Mouse (Mus musculus) urinary bladder, postnatal 25 days (tissue): Measurements from ENCODE around the gene Plekha6.

Experiments used
- DNase-seq: peaks from one replicate; pipeline ENCODE4 v3.0.0; 2022; ENCODE audit warnings: low spot score

Gene Plekha6

DNA sequence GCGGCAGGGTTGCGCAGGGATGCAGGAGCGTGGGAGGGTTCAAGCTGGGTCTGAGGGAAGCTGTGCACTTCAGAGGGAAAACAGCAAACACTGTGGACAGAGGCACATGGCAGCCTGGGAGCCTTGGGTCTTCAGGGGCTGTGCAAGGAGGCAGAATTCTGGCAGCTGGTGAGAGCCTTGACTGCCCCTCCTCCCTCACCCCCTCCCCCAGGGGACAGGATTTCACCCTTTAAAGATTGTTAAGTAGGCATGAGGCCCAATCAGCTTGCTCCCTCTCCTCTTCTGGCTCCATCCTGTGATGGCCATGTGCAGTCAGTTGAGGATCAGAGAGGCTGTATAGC, 51.3 kb downstream of the Plekha6 start:
- DNase-seq = no peak

DNA sequence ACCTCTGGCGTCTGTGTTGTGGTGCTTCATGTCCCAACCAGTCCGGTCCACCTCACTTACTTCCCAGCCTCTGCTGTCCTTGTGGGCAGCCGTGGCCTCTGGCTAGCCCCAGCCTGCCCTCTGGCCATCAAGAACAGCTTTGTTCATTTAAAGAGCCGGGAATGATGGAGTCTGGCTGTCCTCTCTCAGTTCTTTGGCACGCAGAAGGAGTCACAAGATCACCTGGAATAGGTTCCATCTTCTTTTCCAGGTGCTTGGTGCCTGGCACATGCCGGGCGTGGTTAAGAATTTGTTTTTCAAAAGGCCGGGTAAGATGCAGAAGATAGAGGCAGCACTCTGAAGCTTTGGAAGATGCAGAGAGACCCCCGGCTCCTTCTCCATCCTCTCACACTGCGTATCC, 51.7 kb downstream of the Plekha6 start:
- DNase-seq = no peak

DNA sequence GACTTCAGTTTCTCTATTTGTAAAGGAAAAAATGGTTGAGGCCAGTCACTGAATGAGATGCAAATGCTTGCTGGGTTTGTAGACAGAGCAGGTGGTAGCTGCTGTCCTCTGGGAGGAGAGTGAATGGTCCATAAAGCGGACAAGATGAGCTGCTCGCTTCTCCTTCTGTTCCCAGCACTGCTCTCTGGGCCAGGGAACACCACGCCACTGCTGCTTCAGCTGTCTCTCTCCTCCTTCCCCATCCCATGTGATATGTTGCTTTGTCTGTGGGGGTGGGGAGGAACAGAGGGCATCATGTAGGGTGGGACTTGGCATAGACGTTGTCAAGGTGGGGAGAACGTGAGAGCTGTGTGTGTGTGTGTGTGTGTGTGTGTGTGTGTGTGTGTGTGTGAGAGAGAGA, 53.0 kb downstream of the Plekha6 start:
- no peak for DNase-seq

DNA sequence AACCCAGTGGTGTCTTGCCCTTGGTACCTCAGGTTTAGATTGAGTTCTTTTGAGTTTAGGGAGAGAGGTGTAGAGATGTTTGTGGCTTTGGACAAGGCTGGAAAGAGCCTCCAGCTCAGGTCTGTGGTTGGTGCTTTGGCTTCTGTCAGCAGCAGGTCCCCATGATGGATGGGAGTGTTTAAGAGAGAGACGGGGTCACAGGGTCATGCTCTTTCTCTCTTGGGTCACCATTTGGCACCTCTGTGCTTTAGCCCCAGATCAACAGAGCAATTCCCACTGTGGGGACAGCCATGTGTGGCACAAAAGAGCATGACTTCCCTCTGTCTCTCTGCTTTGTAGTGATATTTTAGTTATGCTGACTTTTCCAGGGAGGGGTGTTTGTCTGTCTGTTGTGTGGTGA, 55.1 kb downstream of the Plekha6 start:
- no peak for DNase-seq

DNA sequence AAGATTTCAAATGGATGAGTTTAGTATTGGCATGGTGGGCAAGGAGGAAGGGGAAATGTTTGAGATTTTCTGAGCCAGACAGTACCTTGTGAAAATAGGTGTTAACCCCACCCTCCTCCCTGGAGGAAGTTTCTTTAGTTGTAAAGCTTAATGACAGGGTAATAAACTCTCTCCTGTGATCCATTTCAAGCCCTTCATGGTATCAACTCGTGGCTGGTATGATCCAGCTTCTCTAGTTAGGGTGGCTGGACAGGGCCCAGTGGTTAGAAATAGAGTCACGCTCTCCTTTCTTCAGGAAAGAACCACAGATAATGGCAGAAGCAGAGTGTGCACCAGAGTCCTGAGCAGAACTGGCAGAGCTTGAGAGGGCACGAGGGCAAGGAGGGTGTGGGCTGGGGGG, 57.4 kb downstream of the Plekha6 start:
- DNase-seq = no peak

DNA sequence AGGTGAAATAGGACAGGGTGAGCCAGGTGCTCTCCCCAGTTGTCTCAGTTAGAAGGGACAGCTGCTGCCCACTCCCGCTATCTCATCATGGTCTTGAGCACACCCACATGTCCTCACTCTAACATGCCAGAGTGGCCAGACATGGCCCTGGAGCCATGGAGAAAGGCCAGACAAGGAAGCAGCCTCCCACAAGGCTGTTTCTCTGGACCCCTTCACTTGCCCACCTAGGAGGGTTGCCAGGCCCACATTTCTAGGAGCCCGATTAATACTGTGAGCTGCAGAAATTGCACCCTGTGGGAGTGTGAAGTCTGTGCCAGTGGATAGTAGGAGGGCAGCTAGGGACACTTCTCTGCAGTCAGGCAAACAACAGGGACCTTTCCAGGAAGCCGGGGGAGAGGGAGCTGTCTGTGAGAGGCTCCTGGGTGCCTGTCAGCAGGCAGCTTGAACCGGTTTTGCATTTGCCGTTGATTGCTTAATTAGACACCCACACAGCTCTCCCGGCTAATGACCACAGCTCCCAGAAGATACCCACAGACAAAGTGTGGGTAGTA, 58.5 kb downstream of the Plekha6 start:
- no peak for DNase-seq

DNA sequence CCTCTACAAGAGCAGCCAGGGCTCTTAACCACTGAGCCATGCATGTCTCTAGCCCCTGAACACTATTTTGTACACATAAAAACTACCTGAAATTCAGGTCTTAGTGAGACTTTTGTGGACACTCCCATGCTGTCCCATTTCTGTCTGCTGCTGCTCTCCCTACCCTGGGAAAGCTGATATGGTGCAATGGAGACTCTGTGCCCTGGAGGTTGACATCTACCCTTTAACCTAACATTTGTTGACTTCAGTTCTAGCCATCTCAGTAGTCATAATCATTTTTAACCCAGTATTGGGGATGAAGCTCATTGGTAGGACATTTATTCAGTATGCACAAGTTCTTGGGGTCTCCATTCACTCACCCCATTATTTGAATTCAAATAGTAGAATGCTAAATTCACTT, 60.7 kb downstream of the Plekha6 start:
- no peak for DNase-seq

DNA sequence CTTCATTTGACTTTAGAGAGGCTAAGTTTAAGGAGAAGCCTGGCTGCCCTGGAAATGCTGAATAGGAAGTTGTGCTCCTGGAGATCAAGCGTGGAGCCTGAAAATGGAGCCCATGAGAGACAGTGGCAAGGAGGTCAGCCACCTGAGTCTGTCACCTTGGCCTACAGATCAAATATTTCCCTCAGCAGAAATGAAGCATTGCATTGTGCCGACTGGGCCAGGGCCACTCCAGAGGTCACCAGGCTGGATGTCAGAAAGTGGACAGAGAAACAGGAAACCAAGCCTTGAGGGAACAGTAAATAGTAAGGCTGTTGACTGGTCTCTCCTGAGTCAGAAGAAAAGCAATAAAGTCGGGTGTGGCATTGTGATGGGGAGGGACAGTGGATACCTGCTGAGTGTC, 61.1 kb downstream of the Plekha6 start:
- no peak for DNase-seq

DNA sequence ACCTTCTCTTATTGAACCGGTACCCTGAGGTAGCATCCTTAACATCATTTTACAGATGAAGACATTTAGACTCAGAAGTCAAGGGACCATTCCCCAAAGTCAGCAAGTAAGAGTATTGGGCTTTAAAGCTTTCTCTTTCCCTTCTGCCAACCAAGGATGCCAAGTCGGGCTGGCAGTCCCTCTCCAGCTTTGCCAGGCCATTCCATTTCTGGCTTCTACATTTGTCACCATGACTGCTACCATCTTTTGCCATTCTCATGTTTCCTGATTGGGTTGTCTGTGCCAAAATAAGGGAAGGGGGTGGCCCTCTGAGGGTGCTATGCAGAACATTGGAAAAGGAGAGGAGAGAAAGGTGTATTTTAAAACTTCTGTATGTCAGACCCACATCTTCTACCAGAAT, 61.6 kb downstream of the Plekha6 start:
- DNase-seq = no peak

DNA sequence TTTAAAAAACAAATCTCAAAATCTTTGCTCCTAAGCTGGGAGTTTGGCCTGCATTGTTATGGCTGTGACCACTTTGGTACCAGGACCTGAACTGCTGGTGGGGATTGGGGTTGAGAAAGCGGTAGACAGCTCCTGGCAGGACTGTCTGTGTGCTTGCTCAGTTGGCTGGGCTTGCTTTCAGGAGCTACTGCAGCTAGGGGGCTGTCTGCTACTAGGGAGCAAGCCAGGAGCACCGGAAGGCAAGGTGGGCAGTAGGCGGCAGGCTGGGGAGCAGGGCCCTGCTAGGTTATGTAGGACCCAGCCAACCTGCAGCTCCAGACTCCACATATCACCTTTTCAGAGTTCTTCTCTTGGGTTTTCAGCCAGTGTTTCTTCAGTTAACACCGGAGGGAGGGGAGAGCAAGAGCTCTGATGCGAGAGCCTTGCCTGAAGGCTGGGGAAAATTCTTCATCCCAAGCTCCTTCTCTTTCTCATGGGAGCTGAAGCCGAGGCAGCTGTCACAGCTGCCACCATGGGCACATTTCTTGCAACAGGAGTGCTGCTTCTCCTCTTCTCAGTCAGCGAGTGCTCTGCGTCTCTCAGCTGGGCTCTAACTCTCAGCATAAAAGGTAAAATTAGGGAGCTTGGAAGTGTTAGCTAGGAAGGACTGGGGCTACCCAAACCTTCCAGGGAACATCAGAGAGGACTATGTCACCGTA, 62.1 kb downstream of the Plekha6 start:
- no peak for DNase-seq

DNA sequence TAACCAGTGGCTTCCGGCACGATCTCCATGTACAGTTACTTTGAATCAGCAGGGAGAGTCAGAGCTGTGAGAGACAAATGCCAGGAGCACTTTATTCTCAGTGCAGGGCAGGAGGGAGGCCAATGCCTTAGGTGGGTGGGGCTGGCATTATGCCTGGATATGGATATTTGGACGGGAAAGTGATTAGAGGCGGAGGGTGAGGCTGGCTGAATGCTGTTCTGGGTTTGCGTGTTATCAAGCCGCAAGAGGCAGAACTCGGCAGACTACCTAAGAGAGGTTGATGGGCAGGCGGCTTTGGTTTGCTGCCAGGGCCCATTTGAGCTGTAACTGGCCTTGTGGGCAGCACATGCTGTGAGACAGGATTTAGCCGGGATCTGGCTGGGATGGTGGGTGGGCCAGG, 62.9 kb downstream of the Plekha6 start:
- DNase-seq = peak; percentile 51

DNA sequence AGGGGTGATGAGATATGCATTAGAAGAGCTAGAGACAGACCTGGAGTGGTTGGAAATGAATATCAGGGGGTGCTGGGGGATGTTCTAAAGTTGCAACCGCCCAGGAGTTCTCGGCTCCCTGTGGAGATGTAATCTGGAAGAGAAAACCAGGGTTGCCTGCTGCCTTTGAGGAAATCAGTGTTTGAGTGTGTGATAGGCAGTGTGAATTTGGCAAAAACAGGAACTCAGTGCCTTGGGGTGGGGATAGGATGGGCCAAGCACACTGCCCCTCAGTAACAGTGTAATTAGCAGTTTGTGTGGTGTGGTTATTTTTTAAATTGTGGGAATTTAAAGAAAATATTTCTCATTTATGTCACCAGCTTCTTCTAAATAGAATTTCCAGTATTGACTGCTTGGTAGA, 63.4 kb downstream of the Plekha6 start:
- DNase-seq = no peak

DNA sequence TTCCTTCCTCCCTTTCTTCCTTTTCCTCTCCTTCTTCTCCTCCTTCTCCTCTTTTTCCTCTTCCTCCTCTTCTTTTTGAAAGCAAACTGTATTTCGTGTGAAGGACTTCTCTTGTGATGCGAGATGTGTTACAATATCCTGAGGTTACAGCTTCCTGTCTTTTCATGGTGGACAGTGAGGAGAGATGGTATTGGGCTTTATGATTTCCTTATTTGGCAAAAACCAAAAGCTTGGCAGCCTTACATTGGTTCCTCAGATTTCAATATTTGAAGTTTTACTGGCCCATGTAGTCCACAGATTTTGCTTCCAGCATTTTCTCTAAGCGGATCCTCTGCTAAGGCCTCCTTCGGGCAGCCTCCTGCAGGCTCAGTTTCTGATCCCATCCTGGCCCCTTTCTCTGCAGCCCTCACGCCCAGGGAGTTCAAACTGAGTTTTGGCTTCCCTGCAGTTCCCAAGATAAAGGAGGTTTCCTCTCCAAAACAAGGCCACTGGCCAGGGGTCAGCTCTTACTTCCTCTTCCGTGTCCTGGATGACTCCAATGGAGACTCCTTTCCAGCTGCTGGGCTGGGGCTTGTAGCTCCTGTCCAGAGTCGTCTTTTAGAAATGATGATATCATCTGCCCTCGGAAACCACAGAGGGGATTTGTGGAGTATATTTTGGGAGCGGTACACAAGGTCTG, 64.9 kb downstream of the Plekha6 start:
- no peak for DNase-seq

DNA sequence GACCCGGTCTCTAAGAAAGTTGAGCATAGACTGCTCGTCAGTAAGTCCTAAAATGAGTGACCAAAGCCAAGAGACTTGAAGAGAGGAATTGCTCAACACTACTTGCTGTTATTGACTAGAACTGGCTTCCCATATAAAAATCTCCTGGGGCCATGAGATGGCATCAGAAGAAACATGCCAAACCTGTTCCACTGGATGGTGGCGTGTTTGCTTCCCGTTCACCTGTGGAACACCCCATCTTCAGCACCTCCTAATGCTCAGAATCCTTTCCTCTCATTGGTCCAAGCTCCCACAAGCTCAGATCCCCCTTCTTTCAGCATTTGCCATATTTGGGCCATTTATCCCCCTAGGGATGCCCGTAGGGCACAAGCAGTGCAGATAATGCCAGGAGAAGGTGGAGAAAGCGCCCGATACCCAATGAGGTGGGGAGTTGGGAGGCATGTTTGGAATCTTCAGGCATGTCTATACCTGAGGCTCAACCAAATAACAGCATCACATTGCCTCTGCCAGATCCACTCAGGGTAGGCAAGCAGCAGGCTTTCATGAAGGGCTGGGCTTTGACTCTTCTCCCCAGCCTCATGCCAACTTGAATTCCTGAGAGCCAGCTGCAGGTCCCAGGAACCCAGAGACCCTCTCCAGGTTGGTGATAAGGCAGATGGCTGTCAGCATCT, 67.6 kb downstream of the Plekha6 start:
- peak; percentile 46 for DNase-seq

DNA sequence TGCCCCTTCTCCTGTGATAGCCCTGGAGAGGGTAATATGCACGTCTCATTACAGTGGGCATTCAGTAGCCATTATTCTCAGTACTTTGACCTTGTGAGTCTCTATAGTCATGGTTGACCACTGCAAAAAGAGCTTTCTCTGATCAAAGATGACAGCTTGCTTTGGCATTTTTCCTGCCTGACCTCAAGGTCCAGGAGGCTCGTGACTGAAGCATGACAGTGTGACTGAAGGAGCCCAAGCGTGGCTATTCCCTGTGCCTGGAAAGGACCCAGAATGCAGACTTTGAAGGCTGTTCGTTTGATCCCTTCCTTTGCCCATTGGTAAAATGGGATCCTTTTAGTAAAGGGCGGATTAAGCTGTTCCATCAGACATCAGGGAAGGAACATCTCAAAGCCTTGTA, 71.9 kb downstream of the Plekha6 start:
- no peak for DNase-seq

DNA sequence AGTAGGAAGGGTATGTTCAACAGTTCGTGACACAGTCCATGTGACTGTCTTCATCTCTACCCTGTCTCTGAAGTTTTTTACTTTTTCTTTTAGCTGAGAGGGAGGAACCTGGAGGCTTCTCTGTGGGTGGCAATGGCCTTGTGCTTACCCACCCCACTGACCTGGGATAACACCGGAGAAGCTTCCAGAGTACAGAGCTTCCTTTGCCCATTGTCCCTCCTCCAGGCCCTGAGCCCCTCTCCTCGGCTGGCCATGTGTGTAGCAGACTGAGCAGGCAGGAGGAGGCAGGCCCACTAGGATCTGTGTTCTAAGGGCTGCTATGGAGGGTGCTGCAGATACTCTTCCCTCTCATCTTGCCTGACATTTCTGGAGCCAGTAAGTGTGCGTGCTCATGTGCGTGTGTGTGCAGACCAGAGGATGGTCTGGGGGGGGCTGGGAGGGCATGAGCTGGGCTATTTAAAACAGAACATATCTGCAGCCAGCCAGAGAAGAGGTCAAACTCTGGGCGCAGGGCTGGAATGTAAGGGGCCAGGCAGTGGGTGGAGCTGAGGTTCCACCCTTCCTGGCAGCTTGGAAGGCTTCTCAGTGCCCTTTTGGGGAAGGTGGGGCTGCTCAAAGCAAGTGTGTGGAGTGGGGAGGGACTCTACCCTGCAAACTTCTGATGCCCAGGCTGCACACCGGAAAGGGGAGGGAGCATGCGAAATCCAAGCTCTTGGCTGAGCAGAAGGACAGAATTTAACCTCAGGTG, 72.9 kb downstream of the Plekha6 start:
- DNase-seq = no peak

DNA sequence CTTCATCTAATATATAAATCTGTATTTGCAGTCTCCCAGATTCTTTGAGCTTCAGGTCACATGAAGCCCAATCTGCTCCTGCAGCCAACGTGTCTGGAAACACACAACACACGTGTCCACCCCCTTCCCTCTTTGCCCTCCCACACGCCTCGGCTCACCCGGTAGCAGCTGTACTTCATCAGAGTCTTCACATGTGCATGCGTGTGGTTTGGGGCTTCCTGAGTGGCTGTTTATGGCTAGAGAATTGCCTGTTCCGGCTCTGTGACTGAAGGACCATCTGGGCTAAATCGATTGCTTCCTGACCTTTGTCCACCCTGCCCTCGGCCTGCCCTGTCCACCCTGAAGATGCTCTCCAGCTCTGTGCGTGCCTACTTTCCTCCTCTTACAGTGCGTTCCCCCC, 73.7 kb downstream of the Plekha6 start:
- peak; percentile 43 for DNase-seq

DNA sequence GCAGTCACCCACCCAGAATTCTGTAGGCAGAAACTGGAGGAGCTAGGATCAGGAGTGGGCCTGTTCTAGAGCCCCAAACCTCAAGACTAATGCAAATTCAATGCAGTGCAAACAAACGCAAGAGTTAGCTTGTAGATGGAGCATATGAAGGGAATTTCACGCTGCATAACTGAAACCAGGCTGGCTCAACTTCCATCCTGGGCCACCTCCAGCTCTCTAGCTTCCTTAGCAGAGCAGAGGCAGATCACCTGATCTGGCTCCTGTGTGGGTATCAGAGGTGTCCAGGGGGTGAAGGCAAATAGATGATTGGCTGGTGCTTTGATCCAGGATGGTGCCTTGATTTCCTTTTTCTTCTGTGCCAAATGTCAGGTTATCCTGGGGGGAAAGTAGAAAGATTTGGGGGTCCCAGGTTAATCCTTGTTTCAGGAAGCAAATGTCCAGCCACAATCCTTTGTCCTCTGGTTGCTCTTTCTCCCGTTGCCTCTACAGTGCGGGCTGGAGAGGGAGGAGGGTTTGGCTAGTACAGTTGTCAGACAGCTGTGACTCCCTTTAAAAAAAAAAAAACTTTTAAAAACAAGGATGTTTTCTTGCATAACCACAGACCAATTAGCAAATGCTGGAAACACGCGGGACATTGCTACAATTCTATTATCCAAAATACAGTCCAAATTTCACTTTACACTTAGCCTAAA, 75.3 kb downstream of the Plekha6 start:
- DNase-seq = no peak

DNA sequence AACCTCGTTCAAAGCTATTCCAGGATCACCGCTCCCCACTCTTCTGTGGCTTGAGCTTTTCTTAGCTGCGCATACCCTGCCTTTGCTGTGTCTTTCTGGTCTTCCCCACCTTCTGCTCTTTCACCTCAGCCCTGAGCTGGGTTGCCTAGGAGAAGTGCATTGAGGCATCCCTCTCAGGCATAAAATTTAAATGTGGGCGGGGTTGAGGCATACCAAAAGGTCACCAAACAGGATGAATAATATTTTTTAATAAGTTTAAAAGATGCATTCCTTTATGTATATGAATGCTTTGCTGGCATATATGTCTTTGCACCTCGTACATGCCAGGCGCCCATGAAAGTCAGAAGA, 75.8 kb downstream of the Plekha6 start:
- DNase-seq = no peak

DNA sequence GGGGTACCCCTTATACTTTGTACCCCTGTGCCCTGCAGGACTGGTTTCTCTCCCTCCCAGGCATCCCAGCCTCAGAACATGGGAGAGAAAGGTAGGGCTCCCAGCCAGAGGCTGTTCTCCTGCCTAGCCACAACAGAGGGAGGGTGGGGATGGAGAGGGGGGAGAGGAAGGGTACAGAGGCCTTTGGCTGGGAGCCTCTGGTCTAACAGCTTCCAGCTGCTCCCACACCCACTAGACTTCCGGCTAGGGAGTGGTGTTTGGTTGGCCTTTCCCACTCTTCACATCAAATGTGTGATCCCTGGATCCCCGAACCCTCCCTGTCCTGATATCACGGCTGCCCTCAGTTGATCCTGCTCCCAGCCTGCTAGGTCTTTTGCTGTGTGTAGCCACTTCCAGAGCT, 76.9 kb downstream of the Plekha6 start:
- peak; percentile 47 for DNase-seq

DNA sequence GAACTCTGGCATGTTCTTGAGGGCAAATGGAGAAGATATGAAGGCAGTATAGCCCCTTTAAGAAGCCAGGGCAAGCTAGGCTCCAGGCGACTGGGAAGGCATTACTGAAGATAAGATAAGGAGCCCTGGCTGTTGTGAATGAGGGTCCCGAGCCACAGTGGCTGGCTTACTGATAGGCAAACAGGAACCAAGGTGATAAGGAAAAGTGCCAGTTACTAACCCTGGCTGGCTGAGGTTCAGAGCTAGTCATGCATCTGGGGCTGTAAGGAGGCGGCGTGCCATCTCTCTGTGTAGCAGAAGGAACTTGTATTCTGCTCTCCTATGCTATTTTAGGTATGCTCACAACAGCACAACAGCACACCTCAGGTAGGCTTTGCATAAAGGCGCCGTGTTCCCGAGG, 80.7 kb downstream of the Plekha6 start:
- DNase-seq = no peak
